Mouse (Mus musculus): Measurements from ENCODE around the gene Csnk2a2. TPM values are rescaled to one million over a fixed set of nuclear protein-coding genes. Genes with fewer than 3 reads are reported as not detected.

Csnk2a2 gene
- total RNA-seq (2021) = 10 to 100 TPM; 69.8 to 70.5 TPM

GRCm38 (mm10) chr8:95490006-95490405 lies at the start of gene Csnk2a2:
TSS of gene Csnk2a2 (minus strand) at chr8:95490039.
- no peak for DNase-seq (ENCODE audit: extremely low spot score in 1 of 2, low spot score in 1 of 2)

- no peak for DNase-seq (ENCODE audit: extremely low spot score in 1 of 2, low spot score in 1 of 2)
These were observed 49.6 kb upstream of the Csnk2a2 start for GRCm38 (mm10) chr8:95539487-95539886.

DNA sequence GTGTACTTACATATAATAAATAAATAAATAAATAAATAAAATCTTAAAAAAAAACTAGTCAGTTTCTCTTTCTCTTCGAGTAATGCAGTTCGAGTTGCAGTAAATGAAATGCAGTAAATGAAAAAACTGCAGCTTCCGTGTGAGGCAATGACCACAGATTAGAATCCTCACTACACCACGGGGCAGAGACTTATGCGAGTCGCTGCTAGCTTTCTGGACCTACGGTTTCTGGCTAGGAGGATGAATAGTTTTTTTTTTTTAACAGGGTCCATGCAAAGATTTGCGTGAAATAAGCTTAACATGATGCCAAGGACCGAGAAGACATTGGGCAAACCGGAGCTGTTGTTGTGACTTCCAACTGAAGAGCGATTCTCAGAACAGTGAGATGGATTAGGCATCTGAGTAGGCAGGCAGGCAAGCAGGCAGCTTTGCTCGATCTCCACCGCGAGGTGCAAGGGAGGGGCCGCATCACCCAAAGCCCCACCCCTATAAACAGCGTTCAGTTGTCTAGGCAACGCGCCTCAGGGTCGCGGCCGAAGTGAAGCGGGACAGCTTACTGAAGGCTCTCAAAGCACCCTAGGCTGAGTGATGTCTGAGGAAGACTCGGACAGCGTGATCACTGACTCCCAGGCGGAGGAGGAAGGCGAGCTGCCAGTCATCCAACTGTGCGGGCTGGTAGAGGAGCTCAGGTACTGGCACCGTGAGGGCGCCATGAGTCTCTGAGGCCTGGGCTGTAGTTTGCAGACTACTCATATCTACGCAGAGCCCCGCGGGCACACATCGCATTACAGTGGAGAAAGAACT lies 43.9 kb upstream of the Csnk2a2 start, which contains the start of gene Ccdc113:
TSS of gene Ccdc113 (plus strand) at position 502 of the 804 bp plus-strand sequence.
- peak; percentile 27 to 54 for DNase-seq (ENCODE audit: extremely low spot score in 1 of 2, low spot score in 1 of 2)

GRCm38 (mm10) chr8:95532206-95532605 lies 42.4 kb upstream of the Csnk2a2 start:
- no peak for DNase-seq (ENCODE audit: extremely low spot score in 1 of 2, low spot score in 1 of 2)

DNA sequence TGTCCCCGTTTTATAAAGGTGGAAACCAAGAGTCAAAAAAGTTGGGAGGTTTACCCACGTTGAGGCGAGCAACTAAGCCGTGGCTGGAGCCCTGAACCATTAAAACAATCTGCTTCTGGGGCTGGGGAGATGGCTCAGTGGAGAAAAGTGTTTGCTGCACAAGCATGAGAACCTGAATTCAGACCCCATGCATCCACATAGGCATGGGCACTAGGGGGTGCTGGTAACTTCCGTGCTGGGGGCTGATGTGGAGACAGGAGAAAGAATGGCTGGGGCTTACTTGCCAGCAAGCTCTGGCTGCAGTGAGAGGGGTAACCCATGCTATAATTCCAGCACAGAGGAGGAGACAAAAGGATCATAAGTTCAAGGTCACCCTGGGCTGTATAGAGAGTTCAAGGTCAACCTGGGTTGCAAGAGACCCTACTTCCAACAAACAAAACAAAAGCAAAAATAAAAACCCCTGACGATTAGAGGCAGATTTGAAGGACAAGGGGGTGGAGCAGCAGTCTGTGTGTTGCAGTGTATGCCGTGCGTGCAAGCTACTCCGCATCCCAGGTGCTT lies 39.0 kb upstream of the Csnk2a2 start:
- DNase-seq (ENCODE audit: extremely low spot score in 1 of 2, low spot score in 1 of 2) = no peak

DNA sequence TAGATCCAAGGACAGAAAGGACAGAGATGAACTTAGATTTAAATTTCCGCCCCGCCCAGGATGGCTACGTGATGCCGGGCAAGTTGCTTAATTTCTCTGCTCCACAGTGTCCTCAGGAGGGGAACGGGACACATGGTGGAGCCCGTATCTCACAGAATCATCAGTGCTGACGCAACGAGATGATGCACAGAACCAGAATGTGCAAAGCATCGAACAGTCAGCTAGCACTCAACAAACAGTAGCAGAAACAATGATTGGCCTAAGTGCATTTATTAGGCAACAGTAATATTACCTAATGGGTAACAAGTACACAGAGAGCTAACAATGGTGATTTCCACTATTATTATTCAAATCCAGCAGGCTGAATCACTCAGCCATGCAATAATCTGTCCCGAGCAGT lies 38.4 kb upstream of the Csnk2a2 start:
- no peak for DNase-seq (ENCODE audit: extremely low spot score in 1 of 2, low spot score in 1 of 2)

- DNase-seq (ENCODE audit: extremely low spot score in 1 of 2, low spot score in 1 of 2) = no peak
These were observed 34.2 kb upstream of the Csnk2a2 start for GRCm38 (mm10) chr8:95523991-95524390.

GRCm38 (mm10) chr8:95516928-95517327 lies 27.1 kb upstream of the Csnk2a2 start:
- no peak for DNase-seq (ENCODE audit: extremely low spot score in 1 of 2, low spot score in 1 of 2)

DNA sequence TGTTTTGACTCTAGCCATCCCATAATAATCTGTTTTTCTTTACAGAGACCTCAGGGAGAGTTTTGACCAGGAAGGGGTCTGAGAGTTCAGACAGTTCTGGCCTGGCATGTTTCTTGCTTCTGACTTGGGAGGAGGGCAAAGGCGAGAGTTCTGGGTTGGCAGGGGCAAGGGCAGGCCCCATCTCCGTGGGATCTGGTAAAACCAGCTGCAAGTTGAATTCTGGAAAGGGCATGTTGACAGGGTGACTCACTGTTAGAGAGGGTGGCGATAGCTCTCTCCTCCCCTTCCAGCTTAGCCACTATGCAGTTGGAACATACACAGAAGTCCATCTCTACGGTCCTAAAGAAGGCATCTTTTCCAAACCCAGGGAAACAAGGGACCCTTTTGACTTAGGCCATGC lies 23.4 kb upstream of the Csnk2a2 start:
- no peak for DNase-seq (ENCODE audit: extremely low spot score in 1 of 2, low spot score in 1 of 2)

DNA sequence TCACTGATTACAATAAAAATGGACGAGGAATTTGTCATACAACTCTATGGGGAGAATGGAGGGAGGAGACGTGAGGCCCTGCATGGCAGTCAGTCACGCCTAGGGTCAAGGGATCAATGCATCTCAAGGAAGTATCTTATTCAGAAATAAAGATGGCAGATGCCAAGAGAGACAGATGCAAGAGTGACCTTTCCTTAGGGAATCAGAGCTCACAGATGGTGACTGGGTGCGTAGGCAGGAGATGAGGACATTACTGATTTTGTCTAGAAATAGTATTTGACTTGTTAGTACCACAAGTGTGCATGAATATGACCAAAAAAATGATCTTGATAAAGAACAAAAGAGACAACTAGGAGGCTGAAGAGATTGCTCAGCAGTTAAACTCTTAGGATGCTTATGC lies 22.4 kb upstream of the Csnk2a2 start:
- no peak for DNase-seq (ENCODE audit: extremely low spot score in 1 of 2, low spot score in 1 of 2)

- DNase-seq (ENCODE audit: extremely low spot score in 1 of 2, low spot score in 1 of 2) = no peak
These were observed 16.4 kb upstream of the Csnk2a2 start for GRCm38 (mm10) chr8:95506245-95506644.

- DNase-seq (ENCODE audit: extremely low spot score in 1 of 2, low spot score in 1 of 2) = no peak
These were observed 15.8 kb upstream of the Csnk2a2 start for GRCm38 (mm10) chr8:95505606-95506005.

- DNase-seq (ENCODE audit: extremely low spot score in 1 of 2, low spot score in 1 of 2) = no peak
These were observed 15.0 kb upstream of the Csnk2a2 start for GRCm38 (mm10) chr8:95504835-95505234.

DNA sequence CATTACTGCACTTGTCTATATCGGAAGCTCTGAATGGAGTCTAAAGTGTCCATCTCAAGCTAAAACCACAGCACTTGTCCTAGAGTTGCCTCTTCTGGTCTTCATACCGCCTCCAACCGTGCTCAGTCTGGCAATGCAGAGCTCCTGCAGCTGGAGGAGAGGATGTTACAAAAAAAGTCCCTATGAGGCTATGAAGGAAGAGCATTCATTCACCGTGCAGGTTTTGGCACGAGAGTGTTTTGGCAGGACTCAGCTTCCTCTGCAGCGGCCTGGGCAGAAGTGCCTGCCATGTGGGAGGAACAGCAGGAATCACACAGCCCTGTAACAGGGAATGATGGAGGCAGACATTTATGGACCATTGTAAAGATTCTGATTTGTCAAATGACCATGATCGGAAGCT lies 12.6 kb upstream of the Csnk2a2 start:
- DNase-seq (ENCODE audit: extremely low spot score in 1 of 2, low spot score in 1 of 2) = no peak

DNA sequence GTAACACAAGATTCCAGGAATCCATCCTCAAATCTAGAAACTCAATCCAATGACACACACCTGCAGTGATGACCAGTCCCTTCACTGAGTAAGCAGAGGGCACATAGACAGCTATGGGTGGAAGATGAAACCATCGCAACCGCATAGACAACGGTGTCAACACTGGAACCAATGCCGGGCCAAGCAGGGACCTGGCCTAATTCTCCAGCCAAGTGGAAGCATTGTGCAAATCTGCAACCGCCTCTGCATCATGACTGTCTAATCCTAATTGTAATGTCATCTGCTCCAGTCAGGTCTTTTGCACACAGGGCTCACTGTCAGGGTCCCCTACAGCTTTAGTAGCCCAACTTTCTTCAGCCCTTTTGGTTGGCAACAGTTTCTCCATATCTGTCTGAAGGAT lies 10.6 kb upstream of the Csnk2a2 start:
- DNase-seq (ENCODE audit: extremely low spot score in 1 of 2, low spot score in 1 of 2) = no peak

- no peak for DNase-seq (ENCODE audit: extremely low spot score in 1 of 2, low spot score in 1 of 2)
These were observed 9.6 kb upstream of the Csnk2a2 start for GRCm38 (mm10) chr8:95499266-95500064.

DNA sequence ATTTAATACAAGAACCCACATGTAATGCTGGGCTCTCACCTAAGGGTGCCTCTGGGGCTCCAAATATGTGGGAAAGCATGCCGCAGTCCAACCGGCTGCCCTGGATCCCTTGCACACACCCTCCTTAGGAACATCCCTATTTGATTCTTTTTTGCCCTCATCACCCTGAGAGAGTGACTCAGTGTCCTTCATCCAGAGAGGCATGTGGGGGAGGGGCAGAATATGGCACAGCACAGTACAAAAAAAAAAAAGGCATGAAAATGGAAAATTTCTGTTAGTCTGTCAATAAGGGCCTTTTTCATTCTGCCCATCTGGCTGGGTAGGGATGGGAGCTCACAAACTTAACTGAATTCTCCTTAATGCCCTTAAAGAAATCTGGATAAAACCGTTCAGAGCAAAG lies 8.0 kb upstream of the Csnk2a2 start:
- DNase-seq (ENCODE audit: extremely low spot score in 1 of 2, low spot score in 1 of 2) = no peak

DNA sequence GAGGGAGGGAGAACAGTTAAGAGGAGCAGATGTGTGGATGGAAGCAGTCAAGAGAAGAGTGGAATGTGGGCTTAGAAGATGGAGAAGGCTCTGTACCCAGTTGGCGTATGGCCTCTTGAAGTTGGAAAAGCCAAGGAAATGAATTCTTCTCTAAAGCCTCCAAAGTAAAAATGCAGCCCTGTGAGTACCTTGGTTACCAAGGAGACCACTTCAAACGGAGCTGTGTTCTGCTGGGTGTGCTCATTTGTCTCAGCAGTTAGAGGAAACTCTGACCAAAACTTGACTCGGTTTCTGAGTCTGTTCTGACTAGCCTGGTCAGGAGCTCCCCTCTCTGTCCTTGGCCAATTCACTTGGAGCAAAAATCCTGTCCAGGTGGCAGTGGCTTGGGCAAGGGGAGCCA lies 6.6 kb upstream of the Csnk2a2 start:
- DNase-seq (ENCODE audit: extremely low spot score in 1 of 2, low spot score in 1 of 2) = no peak

- DNase-seq (ENCODE audit: extremely low spot score in 1 of 2, low spot score in 1 of 2) = no peak
These were observed 5.6 kb upstream of the Csnk2a2 start for GRCm38 (mm10) chr8:95495444-95495843.

DNA sequence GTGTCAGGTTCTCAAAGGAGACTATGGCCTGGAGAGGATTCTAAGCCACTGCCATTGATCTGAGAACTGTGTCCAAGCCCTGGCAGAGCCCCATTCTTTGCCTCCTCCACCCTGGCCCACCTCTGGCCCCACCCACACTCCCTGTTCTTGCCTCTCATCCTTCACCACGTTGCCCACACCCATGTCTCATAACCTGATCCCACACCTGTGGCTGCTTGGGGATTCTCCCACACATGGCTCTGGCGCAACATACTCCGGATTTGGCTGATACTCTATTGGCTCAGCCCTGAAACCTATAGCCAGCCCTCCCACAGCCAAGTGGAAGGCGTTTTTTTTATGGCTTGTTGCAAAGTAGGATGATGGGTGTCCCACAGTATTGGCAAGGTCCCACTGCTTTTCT lies 2.2 kb upstream of the Csnk2a2 start:
- DNase-seq (ENCODE audit: extremely low spot score in 1 of 2, low spot score in 1 of 2) = no peak

- peak; percentile 82 to 84 for DNase-seq (ENCODE audit: extremely low spot score in 1 of 2, low spot score in 1 of 2)
These were observed 1.0 kb downstream of the Csnk2a2 start for GRCm38 (mm10) chr8:95488698-95489332.
